Mouse (Mus musculus) erythroblast, embryonic 14.5 days (primary cell): ENCODE results near the gene Rhobtb1. TPM values are rescaled to one million over a fixed set of nuclear protein-coding genes. Genes with fewer than 3 reads are reported as not detected.

ENCODE experiments used
- H3K27me3 ChIP-seq: 2 replicates; pipeline ENCODE4 v1.6.1; 2012; ENCODE audit warnings: inconsistent platforms; ENCODE audit not compliant: control insufficient read depth
- H3K36me3 ChIP-seq: 2 replicates; pipeline ENCODE4 v1.6.1; 2012; ENCODE audit warnings: mild to moderate bottlenecking, inconsistent platforms; ENCODE audit not compliant: control insufficient read depth
- H3K4me1 ChIP-seq: 2 replicates; pipeline ENCODE4 v1.6.1; 2012; ENCODE audit warnings: inconsistent platforms; ENCODE audit not compliant: control insufficient read depth
- H3K4me3 ChIP-seq: replicated peaks from 2 replicates; pipeline ENCODE3; 2012; ENCODE audit warnings: moderate library complexity, mild to moderate bottlenecking, inconsistent platforms
- H3K9me3 ChIP-seq: 2 replicates; pipeline ENCODE4 v1.6.1; 2012; ENCODE audit warnings: low read length, inconsistent platforms, mixed read lengths; ENCODE audit not compliant: control insufficient read depth
- GATA1 ChIP-seq: IDR thresholded peaks from 2 replicates; pipeline ENCODE4 v1.6.1; 2012; ENCODE audit warnings: low read length, inconsistent platforms, mixed read lengths
- TAL1 ChIP-seq: IDR thresholded peaks from 3 replicates; pipeline ENCODE4 v1.6.1; 2012; ENCODE audit warnings: low read length, inconsistent platforms, mixed read lengths
- polyA plus RNA-seq: library from polyadenylated mRNA; stranded (reverse); fragments of >175 nt; gene quantifications from 2 replicates; pipeline ENCODE4 v1.2.3, GENCODE M21; 2012

The Rhobtb1 gene
- polyA plus RNA-seq, 1 experiment = 0.03 TPM

DNA sequence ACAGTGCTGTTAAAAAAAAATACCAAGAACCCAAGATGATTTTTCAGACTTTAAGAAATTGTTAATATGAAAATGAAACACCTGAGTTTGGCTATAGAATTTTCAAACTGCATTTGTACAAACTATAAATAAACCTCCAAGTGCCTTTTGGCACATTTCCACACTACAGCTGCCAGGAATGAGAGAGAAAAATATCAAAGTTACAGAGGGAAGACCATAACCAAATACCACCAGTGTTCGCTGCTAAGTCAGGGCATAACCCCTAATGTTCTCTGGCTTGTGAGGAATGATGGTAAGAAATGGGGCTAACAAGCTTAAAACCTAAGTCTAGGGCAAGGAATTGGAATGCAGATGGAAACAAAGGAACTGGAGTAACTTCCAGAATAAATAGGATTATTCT is 31.8 kb upstream of the Rhobtb1 start:
- Histone ChIP-seq H3K4me1 (no peaks in the 10 kb centered on the region), H3K27me3 (no peaks in the 10 kb centered on the region), H3K9me3 (peaks cover 4% of the 10 kb centered on the region; the same call in 1 of the 2 replicates), H3K4me3 (no peak overlapping the region), H3K36me3 (no peaks in the 10 kb centered on the region)
- TF ChIP-seq TAL1 (no peak), GATA1 (no peak)

DNA sequence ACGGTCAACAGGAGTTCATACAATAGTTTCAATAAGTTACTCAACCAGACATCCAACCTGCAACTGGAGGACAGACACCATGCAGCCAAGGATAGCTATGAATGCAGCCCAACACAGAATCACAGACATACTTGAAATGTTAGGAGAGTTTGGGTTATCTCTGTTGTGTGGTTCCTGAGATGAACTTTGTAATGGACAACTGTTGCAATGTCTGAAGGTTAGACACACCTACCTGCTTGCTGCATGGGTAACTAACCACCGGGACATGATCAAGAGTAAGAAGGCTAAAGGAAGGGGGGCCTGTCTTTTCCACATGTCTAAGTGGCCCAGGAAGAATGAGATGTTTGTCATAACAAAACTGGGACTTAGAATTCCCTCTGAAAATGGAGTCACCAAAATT is 24.7 kb upstream of the Rhobtb1 start:
- no peaks in the 10 kb centered on the region for H3K4me1 ChIP-seq
- no peak for TF ChIP-seq GATA1
- TF ChIP-seq TAL1 = no peak
- H3K36me3 ChIP-seq = no peaks in the 10 kb centered on the region
- no peaks in the 10 kb centered on the region for H3K27me3 ChIP-seq
- H3K4me3 ChIP-seq = no peak overlapping the region
- no peaks in the 10 kb centered on the region; the same call in 1 of the 2 replicates for H3K9me3 ChIP-seq

DNA sequence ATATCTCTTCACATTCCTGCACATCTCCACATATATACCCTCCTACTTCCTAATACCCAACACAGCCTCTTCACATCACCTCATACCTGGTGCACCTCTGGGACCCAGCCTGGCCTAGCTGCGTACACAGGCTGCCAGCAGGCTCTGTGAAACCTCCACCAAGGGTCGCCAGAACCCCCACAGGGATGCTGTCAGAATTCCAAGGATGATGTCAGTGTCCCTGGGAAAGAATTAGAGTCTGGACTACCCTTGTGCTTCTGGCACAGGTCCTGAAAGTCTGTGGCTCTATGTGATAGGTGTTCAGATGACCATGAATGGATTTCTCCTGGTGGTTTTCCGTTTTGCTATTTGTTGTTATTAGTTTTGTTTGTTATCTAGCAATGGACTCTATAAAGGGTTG is 22.7 kb upstream of the Rhobtb1 start:
- no peak for TF ChIP-seq TAL1
- no peak for TF ChIP-seq GATA1
- Histone ChIP-seq H3K4me1 (no peaks in the 10 kb centered on the region), H3K27me3 (no peaks in the 10 kb centered on the region), H3K4me3 (no peak overlapping the region), H3K9me3 (no peaks in the 10 kb centered on the region; the same call in 1 of the 2 replicates), H3K36me3 (no peaks in the 10 kb centered on the region)

DNA sequence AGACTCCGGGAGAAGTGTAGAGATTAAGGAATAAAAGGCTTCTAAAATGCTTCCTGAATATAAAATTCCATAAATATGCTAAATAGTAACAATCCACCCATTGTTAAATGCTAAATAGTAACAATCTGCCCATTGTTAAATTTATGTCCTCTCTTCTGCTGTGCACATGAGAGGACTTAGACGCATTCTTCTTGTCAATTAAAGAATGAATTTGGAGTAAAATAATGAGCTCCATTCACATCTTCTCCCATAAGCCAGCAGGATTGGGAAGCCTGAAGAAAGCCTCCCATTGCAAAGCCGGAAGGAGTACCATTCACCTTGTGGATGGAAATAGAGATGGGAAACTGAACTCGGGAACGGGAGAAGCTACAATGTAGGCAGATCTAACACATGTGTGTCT is 20.6 kb upstream of the Rhobtb1 start:
- Histone ChIP-seq H3K4me3 (no peak overlapping the region), H3K4me1 (no peaks in the 10 kb centered on the region), H3K36me3 (no peaks in the 10 kb centered on the region), H3K27me3 (no peaks in the 10 kb centered on the region), H3K9me3 (no peaks in the 10 kb centered on the region; the same call in 1 of the 2 replicates)
- TF ChIP-seq TAL1 (no peak), GATA1 (no peak)

DNA sequence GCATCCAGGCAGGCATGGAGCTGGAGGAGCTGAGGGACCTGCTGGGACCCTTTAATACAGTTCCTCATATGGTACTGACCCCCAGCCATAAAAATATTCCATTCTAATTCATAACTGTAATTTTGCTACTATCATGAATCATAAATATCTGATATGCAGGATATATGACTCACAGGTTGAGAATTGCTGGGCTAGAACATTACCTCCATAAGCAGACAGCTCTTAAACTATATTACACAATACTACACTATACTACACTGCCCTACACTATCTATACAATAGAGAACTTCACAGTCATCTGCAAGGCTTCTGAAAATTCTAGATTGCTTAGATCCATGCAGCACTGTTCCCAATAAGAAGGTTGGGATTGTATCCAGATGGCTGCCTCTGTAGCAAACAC is 16.9 kb upstream of the Rhobtb1 start:
- Histone ChIP-seq H3K36me3 (no peaks in the 10 kb centered on the region), H3K9me3 (no peaks in the 10 kb centered on the region; the same call in 1 of the 2 replicates), H3K27me3 (no peaks in the 10 kb centered on the region), H3K4me3 (no peak overlapping the region), H3K4me1 (no peaks in the 10 kb centered on the region)
- TF ChIP-seq TAL1 (no peak), GATA1 (no peak)

DNA sequence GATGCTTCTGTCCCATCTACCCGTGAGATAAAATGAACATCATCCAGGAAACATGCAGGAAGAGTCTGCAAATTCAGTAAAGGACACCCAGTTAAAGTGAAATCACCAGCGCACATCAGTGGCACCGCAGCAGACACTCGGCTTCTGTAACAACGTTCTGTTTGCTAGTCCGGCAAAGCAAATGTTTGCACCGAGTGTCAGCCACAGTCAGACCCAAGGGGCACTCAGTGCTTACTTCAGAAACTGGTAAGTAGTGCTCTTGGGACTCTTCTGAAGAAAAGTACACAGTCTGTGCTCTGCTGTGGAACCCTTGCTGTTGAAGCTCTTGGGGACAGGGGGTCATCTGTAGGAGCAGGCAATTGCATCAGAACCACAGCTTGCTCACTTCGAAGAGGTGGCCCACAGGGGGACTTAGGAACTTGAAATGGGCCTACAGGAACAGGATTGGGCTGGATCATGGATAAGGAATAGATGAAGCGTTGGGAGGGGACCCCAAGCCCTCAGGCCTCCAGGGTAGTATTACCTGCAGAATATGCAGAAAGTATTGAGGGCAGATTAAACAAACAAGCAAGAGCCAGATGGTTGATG is 14.9 kb upstream of the Rhobtb1 start:
- H3K27me3 ChIP-seq = no peaks in the 10 kb centered on the region
- H3K9me3 ChIP-seq = no peaks in the 10 kb centered on the region; the same call in 1 of the 2 replicates
- TF ChIP-seq TAL1 = no peak
- no peak for TF ChIP-seq GATA1
- H3K4me3 ChIP-seq = no peak overlapping the region
- no peaks in the 10 kb centered on the region for H3K4me1 ChIP-seq
- no peaks in the 10 kb centered on the region for H3K36me3 ChIP-seq

DNA sequence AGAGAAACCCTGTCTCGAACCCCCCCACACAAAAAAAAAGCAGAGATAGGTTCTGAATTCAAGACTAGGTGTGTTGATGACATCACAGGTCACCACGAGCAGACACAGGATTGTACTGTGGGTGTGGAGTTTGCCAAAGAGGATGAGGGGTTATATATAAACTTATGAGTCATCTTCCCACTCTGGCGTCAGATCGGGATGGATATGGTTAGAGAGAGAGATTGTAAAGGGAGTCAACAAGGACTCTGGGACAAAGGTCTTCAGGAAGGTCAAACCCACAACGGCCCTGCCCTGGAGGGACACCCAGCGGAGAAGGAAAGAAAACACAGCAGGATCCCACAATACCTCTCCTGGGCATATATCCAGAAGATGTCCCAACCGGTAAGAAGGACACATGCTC is 2.0 kb upstream of the Rhobtb1 start:
- Histone ChIP-seq H3K27me3 (no peaks in the 10 kb centered on the region), H3K9me3 (peaks cover 7% of the 10 kb centered on the region), H3K4me3 (no peak overlapping the region), H3K36me3 (no peaks in the 10 kb centered on the region), H3K4me1 (no peaks in the 10 kb centered on the region)
- TF ChIP-seq GATA1 = no peak
- TF ChIP-seq TAL1 = no peak

DNA sequence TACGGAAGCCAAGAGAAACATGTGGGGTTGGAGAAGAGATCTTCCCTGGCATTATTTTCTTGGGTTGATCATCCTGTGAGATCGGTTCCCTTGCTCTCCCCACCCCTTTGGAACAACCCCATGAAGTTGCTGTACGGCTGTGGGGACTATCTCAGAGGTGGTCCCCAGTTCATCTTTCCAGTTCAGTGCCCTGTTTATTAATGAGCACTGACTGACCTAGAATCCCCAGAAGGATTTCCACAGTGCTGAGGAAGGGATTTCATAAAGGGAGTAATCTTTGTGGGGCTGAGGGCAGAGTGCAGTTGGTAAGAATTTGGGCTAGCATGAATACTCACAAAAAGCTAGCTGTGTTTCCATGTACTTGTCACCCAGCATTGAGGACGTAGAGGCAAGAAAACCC is 1.7 kb downstream of the Rhobtb1 start:
- TF ChIP-seq GATA1 = no peak
- no peak for TF ChIP-seq TAL1
- H3K9me3 ChIP-seq = peaks cover 2% of the 10 kb centered on the region; the same call in 1 of the 2 replicates
- no peaks in the 10 kb centered on the region for H3K4me1 ChIP-seq
- no peaks in the 10 kb centered on the region for H3K36me3 ChIP-seq
- H3K27me3 ChIP-seq = no peaks in the 10 kb centered on the region
- H3K4me3 ChIP-seq = no peak overlapping the region

DNA sequence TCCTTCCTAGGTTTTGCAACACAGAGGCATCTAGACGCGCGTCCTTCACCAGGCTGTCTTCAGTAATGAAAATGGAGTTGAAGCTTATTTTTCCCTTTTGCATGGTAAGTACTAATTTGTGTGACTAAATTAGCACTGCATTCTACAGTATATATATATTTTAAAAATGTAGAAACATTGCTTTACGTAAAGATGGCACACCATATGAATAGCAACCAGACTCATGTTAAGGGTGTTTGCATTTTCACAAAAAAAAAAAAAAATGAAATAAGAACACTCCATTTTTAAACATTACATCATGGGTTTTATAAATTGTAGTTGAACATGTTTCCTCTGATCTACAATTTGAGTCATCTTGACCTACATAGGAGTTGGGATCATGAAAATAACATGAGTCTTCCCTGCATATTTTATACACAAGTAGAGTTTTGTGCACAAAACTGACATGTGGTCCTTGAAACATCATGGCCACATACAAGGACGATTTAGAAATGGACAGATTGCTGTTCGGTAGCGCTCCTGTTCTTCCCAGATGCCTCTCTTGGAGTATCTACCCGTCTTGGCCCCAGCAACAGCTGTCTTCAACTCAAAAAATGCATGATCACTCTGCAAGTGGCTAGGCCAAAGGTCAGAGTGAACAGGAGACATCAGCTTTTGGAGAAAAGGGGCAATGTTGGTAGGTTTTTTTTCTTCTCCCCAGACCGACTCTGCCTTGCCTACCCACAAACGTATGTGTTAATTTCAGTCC is 4.4 kb downstream of the Rhobtb1 start:
- no peaks in the 10 kb centered on the region for H3K36me3 ChIP-seq
- TF ChIP-seq TAL1 (no peak), GATA1 (no peak)
- no peak overlapping the region for H3K4me3 ChIP-seq
- no peaks in the 10 kb centered on the region for H3K27me3 ChIP-seq
- H3K9me3 ChIP-seq = peaks cover 2% of the 10 kb centered on the region; the same call in 1 of the 2 replicates
- H3K4me1 ChIP-seq = no peaks in the 10 kb centered on the region
